Mouse (Mus musculus) ES-E14 (cell line): Measurements from ENCODE around the gene She. TPM values are rescaled to one million over a fixed set of nuclear protein-coding genes. Genes with fewer than 3 reads are reported as not detected.

Experiments
- DNase-seq: peaks from one replicate; pipeline ENCODE4 v3.0.0-alpha.2; 2013; ENCODE audit warnings: low read depth, low spot score
- H3K27ac ChIP-seq: 2 replicates; pipeline ENCODE4 v1.5.1; 2012; ENCODE audit warnings: low read depth, mild to moderate bottlenecking, low read length, moderate library complexity, mixed read lengths; ENCODE audit not compliant: poor library complexity, insufficient read depth, severe bottlenecking
- H3K36me3 ChIP-seq: 2 replicates; pipeline ENCODE4 v1.6.1; 2012; ENCODE audit warnings: mild to moderate bottlenecking, low read length, moderate library complexity, mixed read lengths; ENCODE audit not compliant: control insufficient read depth, poor library complexity, insufficient read depth, severe bottlenecking
- H3K4me1 ChIP-seq, 2 experiments: fragments of 150-350 bp in 1 of 2; sonication (generic) in 1 of 2; 2 replicates each; pipeline ENCODE4 v1.6.1; 2012; ENCODE audit warnings: low read length in 2 of 2, mild to moderate bottlenecking in 1 of 2, mixed read lengths in 1 of 2; ENCODE audit not compliant: control insufficient read depth in 2 of 2, insufficient read depth in 2 of 2, poor library complexity in 1 of 2
- H3K4me3 ChIP-seq, 2 experiments: fragments of 150-350 bp in 1 of 2; sonication (generic) in 1 of 2; 2 replicates each; pipeline ENCODE4 v1.5.1; 2012; ENCODE audit warnings: low read length in 2 of 2, low read depth in 1 of 2, mild to moderate bottlenecking in 1 of 2, mixed read lengths in 1 of 2; ENCODE audit not compliant: insufficient read depth in 1 of 2, poor library complexity in 1 of 2, severe bottlenecking in 1 of 2
- H3K9ac ChIP-seq: 2 replicates; pipeline ENCODE4 v1.6.1; 2012; ENCODE audit warnings: low read depth, mild to moderate bottlenecking, low read length, mixed read lengths; ENCODE audit not compliant: poor library complexity, insufficient read depth, severe bottlenecking
- H3K9me3 ChIP-seq: fragments of 150-350 bp; sonication (generic); 2 replicates; pipeline ENCODE4 v1.6.1; 2012; ENCODE audit warnings: low read depth, mild to moderate bottlenecking, low read length; ENCODE audit not compliant: control insufficient read depth, insufficient read depth
- CHD2 ChIP-seq: IDR thresholded peaks from 2 replicates; pipeline ENCODE4 v1.6.1; 2014; ENCODE audit warnings: mild to moderate bottlenecking, low read depth, low read length, inconsistent platforms
- HCFC1 ChIP-seq: IDR thresholded peaks from 2 replicates; pipeline ENCODE4 v1.6.1; 2012; ENCODE audit warnings: low read length, inconsistent platforms, borderline replicate concordance; ENCODE audit not compliant: insufficient read depth
- MAFK ChIP-seq: IDR thresholded peaks from 2 replicates; pipeline ENCODE4 v1.6.1; 2014; ENCODE audit warnings: mild to moderate bottlenecking, low read depth, low read length, inconsistent platforms; ENCODE audit not compliant: insufficient read depth
- ZC3H11A ChIP-seq: IDR thresholded peaks from 2 replicates; pipeline ENCODE4 v1.6.1; 2012; ENCODE audit warnings: low read depth, mild to moderate bottlenecking, inconsistent platforms, low read length, borderline replicate concordance
- ZNF384 ChIP-seq: IDR thresholded peaks from 2 replicates; pipeline ENCODE4 v1.6.1; 2012; ENCODE audit warnings: low read depth, low read length, inconsistent platforms
- in situ Hi-C, 2 experiments: fragments of 600-800 bp; cut with MboI; formaldehyde crosslinking; loops; one replicate each; pipeline ENCODE4 v1.15.1; 2025; ENCODE audit warnings: low sequenced_read_pairs in 2 of 2, inconsistent platforms in 1 of 2; ENCODE audit not compliant: unreplicated experiment in 2 of 2
- total RNA-seq: library from RNA; depleted of rRNA; stranded (reverse); fragments of 300-350 nt; gene quantifications from 2 replicates; pipeline ENCODE4 v1.2.3, GENCODE M21; 2012

The She gene
- total RNA-seq, 1 experiment = 2.6 TPM

- Histone ChIP-seq H3K9ac (no peak overlapping the region), H3K9me3 (no peaks in the 10 kb centered on the region), H3K4me3 (no peak overlapping the region), H3K36me3 (no peaks in the 10 kb centered on the region), H3K4me1 (peaks cover 0 to 7% of the 10 kb centered on the region in 2 experiments; a peak in 2 of 4 replicates), H3K27ac (no peak overlapping the region)
- DNase-seq = no peak
- in situ Hi-C loops = no loop called here
- TF ChIP-seq CHD2 (no peak), MAFK (no peak), ZNF384 (no peak), ZC3H11A (no peak), HCFC1 (no peak)
These were observed 14.6 kb downstream of the She start for GRCm38 (mm10) chr3:89845814-89846213.

DNA sequence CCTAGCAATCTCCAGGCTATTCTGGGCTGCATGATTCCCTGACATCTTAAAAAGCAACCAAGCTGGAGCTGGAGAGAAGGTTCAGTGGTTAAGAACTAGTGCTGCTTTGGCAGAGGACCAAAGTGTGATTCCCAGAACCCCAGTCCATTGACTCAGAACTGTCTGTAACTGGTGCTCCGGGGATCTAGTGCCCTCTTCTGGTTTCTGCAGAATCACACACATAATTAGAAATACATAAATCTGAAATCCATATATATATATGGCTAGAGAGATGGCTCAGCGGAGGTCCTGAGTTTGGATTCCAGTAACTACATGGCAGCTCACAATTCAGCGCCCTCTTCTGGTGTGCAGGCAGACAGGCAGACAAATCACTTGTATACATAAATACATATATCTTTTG, 16.0 kb downstream of the She start:
- DNase-seq = no peak
- H3K4me3 ChIP-seq = no peak overlapping the region
- in situ Hi-C loops = no loop called here
- TF ChIP-seq HCFC1 (no peak), MAFK (no peak), ZNF384 (no peak), ZC3H11A (no peak), CHD2 (no peak)
- peaks cover 0 to 7% of the 10 kb centered on the region in 2 experiments; a peak in 2 of 4 replicates for H3K4me1 ChIP-seq
- no peak overlapping the region for H3K9ac ChIP-seq
- H3K27ac ChIP-seq = no peak overlapping the region
- no peaks in the 10 kb centered on the region for H3K9me3 ChIP-seq
- no peaks in the 10 kb centered on the region for H3K36me3 ChIP-seq

GRCm38 (mm10) chr3:89847596-89847995, 16.4 kb downstream of the She start:
- Histone ChIP-seq H3K9ac (no peak overlapping the region), H3K4me1 (peaks cover 0 to 9% of the 10 kb centered on the region in 2 experiments; a peak in 2 of 4 replicates), H3K9me3 (no peaks in the 10 kb centered on the region), H3K36me3 (no peaks in the 10 kb centered on the region), H3K4me3 (no peak overlapping the region), H3K27ac (no peak overlapping the region)
- DNase-seq = no peak
- in situ Hi-C loops = no loop called here
- TF ChIP-seq ZC3H11A (no peak), HCFC1 (no peak), ZNF384 (no peak), MAFK (no peak), CHD2 (no peak)

- in situ Hi-C loops = no loop called here
- Histone ChIP-seq H3K4me1 (peaks cover 0 to 9% of the 10 kb centered on the region in 2 experiments; a peak in 1 of 4 replicates), H3K9ac (no peak overlapping the region), H3K36me3 (no peaks in the 10 kb centered on the region), H3K4me3 (no peak overlapping the region), H3K27ac (no peak overlapping the region), H3K9me3 (no peaks in the 10 kb centered on the region)
- TF ChIP-seq ZNF384 (no peak), MAFK (no peak), CHD2 (no peak), HCFC1 (no peak), ZC3H11A (no peak)
- no peak for DNase-seq
These were observed 16.9 kb downstream of the She start for GRCm38 (mm10) chr3:89848083-89848482.

DNA sequence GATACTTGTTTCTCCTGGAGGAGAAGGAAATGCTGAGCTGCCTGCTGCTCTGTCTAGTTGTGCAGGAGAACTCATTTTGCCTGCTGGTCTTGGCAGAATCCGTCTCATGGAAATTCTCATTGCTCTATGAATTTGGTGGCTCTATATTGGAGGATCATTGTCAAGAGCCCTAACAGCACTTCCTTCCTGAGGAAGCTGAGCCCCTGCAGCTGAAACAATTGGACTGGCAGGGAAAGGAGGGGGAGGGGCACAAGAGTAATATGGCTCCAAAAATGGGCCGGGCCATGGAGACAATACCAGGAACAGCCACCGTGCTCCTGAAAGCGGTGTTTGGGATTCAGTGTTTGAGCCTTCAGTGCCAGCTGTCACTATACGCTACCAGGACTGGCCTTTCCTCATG, 22.6 kb downstream of the She start:
- H3K27ac ChIP-seq = no peak overlapping the region
- DNase-seq = no peak
- no peak for TF ChIP-seq CHD2
- TF ChIP-seq ZC3H11A = no peak
- TF ChIP-seq MAFK = no peak
- no peak for TF ChIP-seq ZNF384
- no peak for TF ChIP-seq HCFC1
- peaks cover 2 to 19% of the 10 kb centered on the region in 2 experiments; a peak in 2 of 4 replicates for H3K4me1 ChIP-seq
- no peak overlapping the region for H3K4me3 ChIP-seq
- H3K9me3 ChIP-seq = no peaks in the 10 kb centered on the region
- H3K36me3 ChIP-seq = no peaks in the 10 kb centered on the region
- no peak overlapping the region for H3K9ac ChIP-seq
- in situ Hi-C loops = no loop called here
